Mouse (Mus musculus) left cerebral cortex, postnatal 14 days (tissue): ENCODE measurements at regions not wholly inside any gene's neighbourhood (a gene's known extent, or its start where the extent isn't known, plus 50 kb on each side); places are given as distances from the start of the nearest gene placed in this dataset.

Source experiments
- DNase-seq, 2 experiments: peaks; one replicate each; pipeline ENCODE4 v3.0.0; 2021 to 2022; ENCODE audit warnings: low spot score in 2 of 2, mixed read lengths in 1 of 2
- intact Hi-C: fragments of 180-260 bp; cut with DNase I; formaldehyde crosslinking; loops from one replicate; pipeline ENCODE4 v1.15.1; 2025

GRCm38 (mm10) chr6:89046476-89046875 lies 144.4 kb downstream of the Tpra1 start:
- peak; percentile 36 to 63 for DNase-seq
- intact Hi-C loops, result loop anchor here (5.0 to 10.0 kb wide), 2 partner anchors 191 to 308 kb away; no protein-coding TSS in a partner anchor

DNA sequence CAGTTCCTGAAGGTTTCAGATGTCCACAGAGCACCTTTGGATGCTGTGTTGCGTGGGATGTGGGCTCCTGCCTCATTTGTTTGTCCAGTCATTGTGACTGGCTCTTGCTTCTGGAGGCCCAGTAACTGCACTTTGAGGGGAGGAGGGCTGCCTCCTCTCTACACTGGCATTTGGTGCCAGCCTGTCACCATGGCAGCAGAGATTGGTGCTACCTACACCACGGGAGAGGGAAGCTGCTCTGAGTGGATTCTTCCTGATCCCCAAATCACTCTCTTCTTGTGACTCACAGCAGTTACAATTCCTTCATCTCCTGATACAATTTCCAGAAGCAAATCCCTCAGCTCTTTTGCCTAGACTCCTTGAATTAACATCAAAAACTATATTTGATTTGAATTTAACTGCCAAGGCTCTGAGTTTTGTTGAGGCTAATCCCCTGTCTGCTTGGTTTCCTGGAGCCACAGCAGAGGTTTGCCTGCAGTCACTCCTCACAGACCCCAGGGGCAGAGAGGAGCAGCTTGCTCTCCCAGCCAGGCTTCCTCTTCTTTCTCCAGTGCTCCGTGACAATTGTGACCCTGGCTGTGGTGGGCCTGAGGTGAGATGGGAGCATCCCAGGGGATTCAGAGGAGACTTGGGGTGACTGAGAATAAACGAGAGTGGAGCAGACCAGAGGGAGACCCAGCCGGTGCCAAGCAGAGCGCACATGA lies 145.7 kb downstream of the Tpra1 start:
- peak; percentile 34 to 49 for DNase-seq

DNA sequence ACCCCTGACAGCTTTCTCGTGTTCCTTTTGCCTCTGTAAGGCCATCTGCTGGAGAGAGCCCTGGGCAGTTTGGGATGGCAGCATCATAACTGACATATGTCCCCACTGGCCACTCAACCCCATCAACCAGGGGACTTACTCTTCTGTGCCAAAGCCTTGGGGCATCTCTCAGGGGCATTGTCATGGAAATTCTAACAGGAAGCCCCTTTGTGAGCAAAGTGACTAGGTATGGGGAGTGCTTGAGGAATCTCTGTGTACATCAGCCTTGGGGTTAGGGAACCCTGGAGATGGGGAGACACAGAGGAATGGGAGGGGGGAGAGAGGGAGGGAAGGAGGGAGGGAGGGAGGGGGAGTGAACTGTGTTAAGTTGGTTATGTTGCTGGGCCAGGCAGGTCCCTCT lies 147.2 kb downstream of the Tpra1 start:
- intact Hi-C loops, result loop anchor here (5.0 to 10.0 kb wide), 2 partner anchors 188 to 306 kb away; no protein-coding TSS in a partner anchor
- no peak for DNase-seq

More for the DNA sequence above, 145.7 kb downstream of the Tpra1 start:
- intact Hi-C loops, result loop anchor here (5.0 to 10.0 kb wide), 2 partner anchors 190 to 307 kb away; no protein-coding TSS in a partner anchor

DNA sequence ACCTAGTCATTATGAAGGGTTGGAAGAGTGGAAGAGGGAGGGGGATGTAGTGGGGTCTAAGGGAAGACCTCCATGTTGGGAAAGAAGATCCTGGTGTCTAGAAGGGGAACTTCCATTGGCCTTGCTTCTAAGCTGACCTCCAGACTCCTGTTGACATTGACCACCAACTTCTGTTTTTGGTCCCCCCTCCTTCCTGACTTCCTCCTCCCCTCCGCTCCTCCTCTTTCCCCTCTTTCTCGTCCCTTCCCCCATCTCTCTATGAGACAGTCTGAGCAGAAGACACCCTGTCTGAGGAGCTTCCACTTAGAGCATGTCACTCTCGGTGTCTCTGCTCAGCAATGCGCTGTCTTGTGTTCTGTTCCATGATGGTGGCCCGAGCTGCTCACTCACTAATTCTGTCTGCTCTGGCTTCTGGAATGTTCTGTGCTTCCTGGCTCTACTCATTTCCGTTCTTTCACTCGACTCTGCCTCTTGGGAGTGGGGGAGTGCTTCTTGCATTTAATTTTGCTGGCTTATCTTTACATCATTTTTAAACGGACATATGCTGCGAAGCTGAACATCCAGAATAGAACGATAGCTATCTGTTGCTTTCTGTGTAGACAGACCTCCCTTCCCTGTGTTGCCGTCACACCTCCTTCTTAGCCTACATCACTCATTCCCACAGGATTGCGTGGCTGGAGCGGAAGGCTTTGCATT lies 148.7 kb downstream of the Tpra1 start:
- peak; percentile 28 to 73 for DNase-seq
- intact Hi-C loops, result no loop called here

DNA sequence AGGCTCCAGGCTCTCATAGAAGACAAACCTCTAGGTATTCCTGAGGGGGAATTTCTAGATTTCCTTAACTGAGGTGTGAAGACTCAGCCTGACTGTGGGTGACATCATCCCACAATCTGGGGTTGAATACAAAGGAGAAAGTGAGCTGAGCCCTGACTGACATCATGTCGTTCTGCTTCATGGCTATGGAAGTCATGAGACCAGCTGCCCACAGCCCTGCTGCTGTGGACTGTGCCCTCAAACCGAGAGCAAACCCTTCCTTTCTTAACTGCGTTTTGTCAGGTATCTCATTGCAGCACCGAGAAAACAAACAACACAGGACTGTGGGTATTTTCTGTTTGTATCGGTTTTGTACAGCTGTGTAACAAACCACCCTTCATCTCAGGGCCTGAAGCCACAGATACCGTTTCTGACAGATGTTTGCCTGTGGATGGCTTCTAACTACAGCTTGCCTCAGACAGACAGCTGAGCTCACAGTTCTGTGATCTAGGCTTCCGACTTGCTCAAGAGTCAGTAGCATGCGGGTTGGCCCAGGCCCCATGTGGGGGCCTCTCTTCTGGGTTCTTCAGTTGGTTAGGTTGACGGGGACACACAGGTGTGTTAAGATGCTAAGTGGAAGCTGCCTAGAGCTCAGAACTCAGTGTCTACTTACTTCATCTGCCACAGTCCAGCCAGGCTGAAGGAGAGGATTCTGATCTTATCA lies 150.9 kb downstream of the Tpra1 start:
- no peak for DNase-seq
- intact Hi-C loops, result no loop called here

- no peak for DNase-seq
- intact Hi-C loops, result no loop called here
These were observed 152.0 kb downstream of the Tpra1 start for GRCm38 (mm10) chr6:89054060-89054459.

DNA sequence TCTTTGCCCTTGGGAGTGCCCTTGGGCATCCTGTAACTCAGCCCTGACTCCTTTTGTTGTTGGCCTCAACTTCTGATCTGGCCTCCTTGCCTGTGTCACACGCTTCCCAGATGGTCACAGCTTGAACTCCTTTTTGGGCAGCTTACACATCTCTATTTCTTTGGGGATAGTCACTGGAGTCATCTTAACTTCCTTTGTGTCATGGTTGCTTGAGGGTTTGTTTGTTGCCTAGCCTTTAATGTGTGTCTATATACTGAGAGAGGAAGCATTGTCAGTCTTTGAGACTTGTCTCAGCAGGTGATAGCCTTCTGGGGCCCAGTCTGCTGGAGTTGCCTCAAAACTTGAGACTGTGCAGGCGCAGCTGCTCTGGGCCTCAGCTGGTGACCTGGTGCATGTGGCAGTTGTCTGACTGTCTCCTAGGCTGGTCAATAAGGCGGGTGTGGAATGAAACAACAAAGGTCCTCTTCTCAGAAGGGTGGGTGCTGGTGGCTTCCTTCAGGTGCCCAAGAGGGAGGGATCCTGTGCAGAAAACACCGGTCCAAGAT lies 157.5 kb downstream of the Tpra1 start:
- intact Hi-C loops, result no loop called here

DNA sequence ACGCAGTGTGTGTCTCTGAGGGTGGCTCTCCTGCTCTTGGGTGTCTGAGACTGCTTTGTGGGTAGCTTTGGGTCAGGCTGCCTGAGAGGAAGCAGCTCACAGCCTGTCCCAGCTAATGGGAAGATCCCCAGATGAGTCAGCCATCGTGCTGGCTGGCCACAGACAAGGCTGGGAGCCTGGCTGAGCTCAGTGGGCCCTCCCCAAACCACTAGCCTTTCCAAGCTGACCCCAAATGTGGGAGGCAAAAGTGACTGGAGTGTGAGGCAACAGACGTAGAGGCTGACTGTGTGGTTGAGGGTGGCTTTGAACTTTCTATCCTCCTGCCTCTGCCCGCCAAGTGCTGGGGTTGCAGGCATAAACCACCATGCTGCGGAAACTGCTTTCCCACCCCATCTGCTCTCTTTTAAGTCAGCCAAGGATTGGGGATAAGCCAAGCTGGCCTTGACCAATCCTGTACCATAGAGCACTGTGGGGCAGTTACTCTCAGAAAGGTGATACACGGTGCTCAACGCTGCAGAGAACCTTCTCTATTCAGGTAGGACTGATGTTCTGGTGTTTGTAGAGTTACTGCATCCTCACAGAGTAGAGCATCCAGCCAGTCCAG lies 163.0 kb downstream of the Tpra1 start:
- intact Hi-C loops, result no loop called here
- DNase-seq, result no peak

More for the DNA sequence above, 157.5 kb downstream of the Tpra1 start:
- no peak for DNase-seq

- intact Hi-C loops, result no loop called here
- DNase-seq, result no peak
These were observed 164.5 kb downstream of the Tpra1 start for GRCm38 (mm10) chr6:89066588-89066987.

- intact Hi-C loops, result no loop called here
- peak; percentile 18 to 50 for DNase-seq
These were observed 166.2 kb downstream of the Tpra1 start for GRCm38 (mm10) chr6:89068286-89068685.

DNA sequence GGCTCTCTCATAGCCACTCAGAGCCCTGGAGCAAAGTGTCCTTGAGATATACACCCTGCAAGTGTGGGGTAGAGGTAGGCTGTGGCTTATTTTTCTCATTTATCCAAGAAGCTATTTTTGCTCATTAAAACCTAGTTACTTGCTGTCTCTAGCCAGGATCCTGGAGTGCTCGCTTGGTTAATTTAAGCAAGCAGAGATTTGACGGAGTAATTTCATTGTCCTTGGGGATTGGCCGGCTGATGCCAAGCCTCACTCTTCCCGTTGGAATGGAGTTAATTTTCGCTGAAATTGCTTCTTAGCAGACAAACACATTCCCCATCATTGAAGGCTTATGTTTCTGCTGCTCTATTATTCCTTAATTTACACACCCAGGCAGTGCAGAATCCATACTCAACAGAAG lies 167.1 kb downstream of the Tpra1 start:
- no peak for DNase-seq
- intact Hi-C loops, result no loop called here

DNA sequence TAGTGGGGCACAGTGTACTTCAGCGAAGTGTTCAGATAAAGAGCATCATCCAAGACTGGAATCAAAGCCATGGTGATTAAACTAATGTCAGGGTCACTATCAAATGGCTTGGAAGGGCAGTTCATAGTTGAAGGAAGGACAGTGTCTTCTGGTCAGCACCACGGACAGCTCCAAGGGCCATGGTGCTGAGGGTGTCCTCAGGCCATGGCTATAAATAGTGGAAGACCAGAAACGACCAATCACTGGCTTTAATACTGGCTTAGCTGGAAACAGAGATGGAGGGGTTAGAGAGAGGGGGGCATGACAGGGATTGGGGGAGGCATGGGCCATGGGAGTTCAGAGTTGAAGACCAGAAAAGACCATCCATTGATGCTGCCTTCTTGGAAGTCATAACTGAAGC lies 168.0 kb downstream of the Tpra1 start:
- intact Hi-C loops, result no loop called here
- DNase-seq, result no peak

DNA sequence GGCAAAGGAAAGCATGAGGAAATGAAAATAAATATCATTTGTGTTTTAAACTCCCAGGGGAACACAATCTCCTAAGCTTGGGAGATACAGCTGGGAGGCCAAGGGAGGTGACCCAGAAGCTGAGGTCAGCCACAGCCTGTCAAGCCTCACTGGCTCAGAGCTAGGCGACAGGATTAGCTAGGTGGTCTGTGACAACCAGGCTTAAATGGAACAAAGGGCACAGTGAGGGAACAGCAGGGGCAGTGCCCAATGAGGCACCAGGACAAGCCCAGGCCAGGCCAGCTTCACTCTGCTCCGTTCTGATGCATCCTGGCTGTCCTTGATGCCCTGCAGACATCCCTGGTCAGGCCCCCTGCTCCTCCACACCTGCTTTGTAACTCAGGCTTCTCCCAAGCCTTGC lies 169.7 kb downstream of the Tpra1 start:
- intact Hi-C loops, result no loop called here
- DNase-seq, result no peak

DNA sequence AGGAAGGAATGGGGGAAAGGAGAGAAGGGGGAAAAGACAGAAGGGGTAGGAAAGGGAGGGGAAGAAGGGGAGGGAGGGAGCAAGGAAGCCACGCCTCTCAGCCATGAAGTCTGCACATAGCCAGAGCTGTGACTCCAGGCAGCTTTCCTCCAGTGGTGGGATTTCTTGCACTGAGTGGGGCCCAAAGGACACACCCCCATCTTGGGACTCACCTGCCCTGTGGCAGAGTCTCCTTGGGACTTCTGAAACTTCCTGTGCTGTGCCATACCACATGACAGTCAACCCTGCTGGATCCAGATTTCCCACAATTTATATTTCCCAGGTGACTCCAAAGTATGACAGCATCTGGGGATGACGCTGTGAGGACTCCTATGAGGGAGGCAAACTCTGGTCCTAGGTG lies 170.5 kb downstream of the Tpra1 start:
- no peak for DNase-seq
- intact Hi-C loops, result no loop called here

DNA sequence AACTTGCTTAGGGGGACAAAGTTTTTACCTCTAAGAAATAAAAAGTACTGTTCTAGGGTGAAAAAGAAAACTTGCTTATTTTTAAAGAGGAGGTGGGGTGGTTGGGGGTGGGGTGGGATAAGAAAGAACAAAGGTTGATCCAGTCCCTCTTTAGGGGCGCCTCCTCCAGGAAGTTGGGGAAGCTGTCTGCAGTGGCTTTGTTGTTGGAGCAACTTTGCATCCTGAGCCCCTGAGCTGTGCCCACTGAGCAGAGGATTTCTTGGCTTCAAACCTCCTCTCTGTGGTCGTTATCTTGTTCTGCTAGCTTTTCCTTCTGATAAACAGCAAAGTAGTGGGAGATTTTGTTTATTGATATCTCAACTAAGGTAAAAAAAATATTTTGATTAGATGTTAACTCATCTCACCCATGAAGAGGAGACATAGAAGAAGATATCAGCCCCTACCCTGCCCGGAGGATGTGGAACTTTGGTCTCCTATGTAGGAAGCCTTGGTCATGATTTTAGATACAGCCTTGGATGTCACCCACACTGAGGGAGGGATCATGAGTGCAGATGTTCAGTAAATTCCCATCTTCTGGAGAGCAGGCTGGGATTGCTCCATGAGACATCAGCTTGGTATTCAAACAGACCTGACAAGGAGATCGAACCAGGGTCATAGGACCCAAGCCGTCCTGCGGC lies 179.7 kb downstream of the Tpra1 start:
- no peak for DNase-seq
- intact Hi-C loops, result no loop called here

- intact Hi-C loops, result no loop called here
These were observed 182.4 kb downstream of the Tpra1 start for GRCm38 (mm10) chr6:89084437-89084836.

DNA sequence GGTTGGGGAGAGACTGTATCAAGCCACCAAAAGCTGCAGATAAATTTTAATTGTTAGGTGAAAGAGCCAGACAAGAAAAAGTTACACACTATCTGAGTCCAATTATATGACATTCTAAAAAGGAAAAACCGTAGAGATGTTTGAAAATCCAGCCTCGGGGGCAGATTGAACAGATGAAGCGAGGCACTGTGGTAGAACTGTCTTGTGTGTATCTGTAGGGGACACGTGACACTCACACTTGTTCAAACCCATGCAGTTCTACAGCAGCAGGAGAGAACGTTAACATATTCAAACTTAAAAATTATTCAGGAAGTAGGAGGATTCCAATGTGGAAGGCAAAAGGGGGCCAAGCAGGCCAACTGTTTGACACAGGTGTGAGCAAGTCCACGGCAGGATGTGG lies 183.1 kb downstream of the Tpra1 start:
- intact Hi-C loops, result no loop called here
- peak; percentile 21 to 29 for DNase-seq

More at GRCm38 (mm10) chr6:89084437-89084836, 182.4 kb downstream of the Tpra1 start:
- DNase-seq, result no peak

DNA sequence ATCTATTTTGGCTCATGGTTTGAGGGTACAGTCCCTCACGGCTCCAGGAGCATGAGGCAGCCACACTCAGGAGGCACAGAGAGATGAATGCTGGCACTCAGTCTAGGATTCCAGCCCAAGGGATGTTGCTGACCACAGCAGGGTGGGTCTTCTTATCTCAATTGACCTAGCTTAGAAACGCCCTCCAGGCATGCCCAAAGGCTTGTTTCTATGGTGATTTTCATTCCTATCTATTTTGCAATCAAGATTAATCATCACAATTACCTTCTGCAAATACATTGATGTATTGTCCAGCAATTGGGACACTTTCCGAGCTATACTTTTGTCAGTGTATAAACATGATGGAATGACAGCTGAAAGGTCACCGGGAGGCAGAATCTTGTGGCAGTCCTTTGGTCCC lies 185.6 kb downstream of the Tpra1 start:
- intact Hi-C loops, result no loop called here
- no peak for DNase-seq

DNA sequence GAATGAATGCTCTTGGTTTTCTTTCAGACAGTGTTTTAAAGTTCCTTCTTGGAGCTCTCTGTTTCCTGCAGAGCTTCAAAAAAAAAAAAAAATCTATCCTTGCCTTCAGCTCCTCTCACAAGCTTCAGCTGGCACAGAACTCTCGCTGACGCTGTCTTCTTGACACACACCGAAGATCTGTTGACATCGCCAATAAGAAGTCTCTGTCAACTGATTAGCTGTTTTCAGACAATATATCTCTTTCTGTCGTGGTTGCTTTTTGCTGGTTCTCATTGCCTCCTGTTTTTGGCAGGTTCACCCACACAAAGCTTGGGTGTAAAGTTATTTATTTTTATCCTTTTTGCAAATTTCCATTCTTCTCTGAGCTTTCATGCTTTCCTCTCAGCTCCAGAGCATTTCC lies 188.0 kb downstream of the Tpra1 start:
- intact Hi-C loops, result no loop called here
- peak; percentile 31 to 49 for DNase-seq
